Mouse (Mus musculus): ENCODE measurements around the gene Zfand2b. TPM values are rescaled to one million over a fixed set of nuclear protein-coding genes. Genes with fewer than 3 reads are reported as not detected.

Gene Zfand2b
- total RNA-seq, 2 experiments from 2014 or later, result 31.2 to 36.2 TPM

DNA sequence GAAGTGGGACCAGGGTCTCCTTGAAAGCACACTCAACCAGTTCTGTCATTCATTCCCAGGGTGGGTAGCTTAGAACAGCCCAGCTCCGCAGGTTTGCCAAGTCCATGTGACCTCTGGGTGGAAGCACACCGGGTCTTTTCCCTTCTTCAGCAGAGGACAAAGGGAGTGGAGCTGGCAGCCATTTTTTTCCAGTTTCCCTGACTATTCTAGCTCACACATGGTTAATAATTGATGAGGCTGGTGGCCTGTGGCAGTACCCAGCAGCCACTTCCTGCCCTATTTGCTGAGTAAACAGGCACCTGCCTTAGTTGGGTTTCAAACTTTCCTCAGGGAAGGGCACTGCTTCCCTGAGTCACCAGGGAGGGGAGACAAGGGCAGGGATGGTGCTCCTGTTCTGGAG lies 46.0 kb downstream of the Zfand2b start:
- DNase-seq, result peak in 1 of 2 experiments; percentile 5

DNA sequence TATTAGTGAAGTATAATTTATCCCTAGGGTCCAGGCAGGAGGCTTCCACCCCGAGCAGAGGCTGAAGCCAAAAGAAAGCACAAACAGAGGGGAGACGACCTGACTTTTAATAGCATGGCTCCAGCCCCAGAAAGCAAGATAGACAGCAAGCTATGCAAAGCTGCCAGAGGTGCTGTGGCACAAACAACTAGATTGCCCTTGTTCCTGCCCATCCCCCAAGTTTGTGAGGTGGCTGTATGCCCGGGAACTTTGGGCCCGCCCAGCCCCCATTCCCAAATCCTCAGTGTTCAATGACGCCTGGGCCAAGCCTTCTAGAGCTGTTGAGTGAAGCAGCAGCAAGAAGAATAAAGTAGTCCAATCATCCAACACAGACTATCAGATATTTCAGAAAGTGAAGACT lies 46.4 kb downstream of the Zfand2b start:
- peak; percentile 65 to 69 for DNase-seq

DNA sequence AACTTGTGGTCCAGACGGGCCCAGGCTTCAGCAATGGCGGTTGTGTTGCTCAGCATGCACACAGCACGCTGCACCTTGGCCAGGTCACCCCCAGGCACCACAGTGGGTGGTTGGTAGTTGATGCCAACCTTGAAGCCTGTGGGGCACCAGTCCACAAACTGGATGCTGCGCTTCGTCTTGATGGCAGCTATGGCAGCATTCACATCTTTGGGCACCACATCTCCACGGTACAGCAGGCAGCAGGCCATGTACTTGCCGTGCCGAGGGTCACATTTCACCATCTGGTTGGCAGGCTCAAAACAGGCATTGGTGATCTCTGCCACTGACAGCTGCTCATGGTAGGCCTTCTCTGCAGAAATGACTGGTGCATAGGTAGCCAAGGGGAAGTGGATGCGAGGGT lies 47.3 kb downstream of the Zfand2b start:
- peak in 1 of 2 experiments; percentile 9 for DNase-seq

DNA sequence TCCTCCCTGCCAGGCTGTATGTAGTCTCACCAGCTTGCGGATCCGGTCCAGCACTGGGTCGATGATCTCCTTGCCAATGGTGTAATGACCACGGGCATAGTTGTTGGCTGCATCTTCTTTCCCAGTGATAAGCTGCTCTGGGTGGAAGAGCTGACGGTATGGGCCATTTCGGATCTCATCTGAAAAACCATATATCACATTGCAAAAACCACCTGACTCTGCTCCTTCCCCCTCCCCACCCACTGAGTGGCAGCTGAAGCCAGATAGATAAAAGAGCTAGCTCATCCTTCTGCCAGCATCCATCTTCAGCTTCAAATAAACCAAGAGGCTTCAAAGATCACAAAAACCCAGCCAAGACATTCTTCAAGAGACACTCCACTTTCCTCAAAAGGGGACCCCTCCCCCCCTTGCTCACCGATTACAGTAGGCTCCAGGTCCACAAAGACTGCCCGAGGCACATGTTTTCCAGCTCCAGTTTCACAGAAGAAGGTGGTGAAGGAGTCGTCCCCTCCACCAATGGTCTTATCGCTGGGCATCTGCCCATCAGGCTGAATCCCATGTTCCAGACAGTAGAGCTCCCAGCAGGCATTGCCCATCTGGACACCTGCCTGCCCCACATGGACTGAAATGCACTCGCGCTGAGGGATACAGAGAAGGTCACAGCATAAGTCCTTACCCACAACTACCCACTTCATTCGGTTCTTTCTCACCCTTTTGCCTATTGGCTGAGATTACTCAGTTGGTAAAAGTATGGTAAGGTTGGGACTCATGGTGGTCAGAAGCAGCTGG lies 48.5 kb downstream of the Zfand2b start:
- peak in 1 of 2 experiments; percentile 9 for DNase-seq

DNA sequence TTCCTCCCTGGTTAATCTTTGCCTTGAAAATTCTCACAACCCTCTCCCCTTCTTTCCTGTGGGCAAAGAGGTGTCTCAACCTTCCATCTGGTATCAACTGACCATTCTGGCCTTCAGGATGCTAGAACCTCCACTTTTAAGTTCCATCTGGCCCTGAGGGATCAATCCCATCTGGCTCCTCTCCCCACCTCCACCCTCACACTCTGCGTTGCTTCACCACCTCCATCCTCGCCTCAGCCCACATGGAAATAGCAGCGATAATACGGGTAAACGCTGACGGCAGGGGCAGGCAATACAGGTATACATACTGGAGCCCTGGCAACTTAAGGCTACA lies 49.4 kb downstream of the Zfand2b start:
- DNase-seq, result peak in 1 of 2 experiments; percentile 45

DNA sequence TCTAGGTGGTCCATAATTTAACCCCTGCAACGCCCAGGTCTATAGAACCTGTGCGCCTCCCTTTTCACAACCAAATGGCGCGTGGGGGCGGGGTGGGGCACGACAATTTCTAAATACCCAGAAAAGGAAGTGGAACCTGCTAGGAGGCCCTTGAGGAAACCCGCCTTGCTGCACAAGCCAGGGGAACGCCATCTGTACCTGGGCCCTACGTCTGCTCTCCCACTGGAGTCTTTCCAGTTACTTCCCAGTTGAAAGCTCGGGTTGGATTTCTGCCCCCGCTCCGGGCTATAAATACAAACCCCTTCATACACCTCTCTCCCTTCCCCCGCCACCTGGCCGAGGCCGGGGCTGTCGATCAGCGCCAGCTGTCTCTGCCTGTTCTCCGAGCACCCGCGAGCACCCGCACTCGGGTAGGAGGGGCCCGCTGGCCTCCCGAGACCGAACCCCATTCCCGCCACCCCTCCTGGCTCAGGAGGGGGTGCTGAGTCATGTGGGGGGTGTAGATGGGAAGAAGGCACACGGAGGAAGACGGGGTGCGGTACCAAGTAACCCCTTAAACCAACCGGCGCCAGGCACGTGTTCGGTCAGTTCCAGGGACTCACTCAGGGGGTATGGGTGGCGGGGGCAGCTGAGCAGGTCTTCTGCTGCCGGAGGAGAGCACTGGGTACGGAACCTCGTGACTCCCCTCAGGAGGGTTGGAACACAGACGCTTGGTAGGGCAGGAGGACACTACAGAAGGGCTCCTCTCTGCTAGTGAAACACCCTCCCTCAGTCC lies 50.0 kb downstream of the Zfand2b start:
- DNase-seq, result peak; percentile 55 to 61

DNA sequence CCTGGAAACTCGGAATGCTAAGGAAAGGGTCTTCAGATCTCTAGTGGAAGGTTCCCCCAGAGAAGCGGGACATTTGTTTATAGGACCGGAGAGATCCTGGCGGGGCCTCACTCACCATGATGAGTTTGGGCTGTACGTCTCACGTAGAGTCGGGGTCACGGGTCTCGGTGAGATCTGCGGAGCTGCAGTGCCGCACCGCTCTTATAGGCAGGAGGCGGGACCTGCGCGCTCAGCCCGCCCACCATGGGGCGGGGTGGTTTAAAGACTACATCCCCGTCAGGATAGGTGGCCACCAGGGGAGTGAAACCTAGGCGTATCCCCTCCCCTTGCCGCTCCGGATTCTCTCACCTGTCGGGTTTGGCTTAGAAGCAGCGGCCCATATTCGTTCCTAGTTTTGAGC lies 50.6 kb downstream of the Zfand2b start:
- peak; percentile 90 to 91 for DNase-seq

DNA sequence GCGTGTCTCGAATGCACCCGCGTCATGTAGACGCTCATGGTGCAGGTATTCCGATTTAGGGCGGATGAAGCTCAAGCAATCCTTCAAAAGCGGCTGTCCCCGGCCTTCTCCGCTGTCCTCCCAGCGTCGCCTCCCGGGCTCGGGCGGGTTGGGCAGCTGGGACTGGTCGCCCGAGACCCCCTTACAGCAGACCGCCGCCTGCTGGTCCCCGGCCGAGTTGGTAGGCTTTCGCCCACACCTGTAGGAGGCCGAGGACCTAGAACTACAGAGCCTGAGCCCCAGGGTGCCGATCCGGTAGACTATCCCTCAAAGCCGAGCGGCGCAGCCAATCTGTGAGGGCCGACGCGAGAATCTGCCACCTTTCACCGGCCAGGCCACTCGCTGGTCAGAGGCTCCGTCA lies 51.1 kb downstream of the Zfand2b start, which contains the start of gene Tuba4a:
Gene Tuba4a (minus strand): TSS at position 335 of the 400 bp plus-strand sequence.
- no peak for DNase-seq

Small RNA genes within 50 kb of the gene (microRNA-seq; reads per million reads assigned to microRNA genes)
- 0 reads per million in 2 experiments for gene Gm27943

Other genes with a start within 250 kb of the Zfand2b start
- 1 to 10 TPM; 1.5 to 1.8 TPM for gene Cfap65, start 233.0 kb upstream of the Zfand2b start, total RNA-seq (2021)
- gene Ihh, start 217.0 kb upstream of the Zfand2b start, total RNA-seq (2021), result under 1 TPM; 0.30 to 0.32 TPM
- gene Nhej1, start 43.4 kb upstream of the Zfand2b start, total RNA-seq (2021), result 1 to 10 TPM; 2.1 to 2.7 TPM
- under 1 TPM; 0.23 to 0.27 TPM for gene Slc23a3, start 34.8 kb upstream of the Zfand2b start, total RNA-seq (2021)
- 10 to 100 TPM; 26.9 to 33.0 TPM for gene Cnppd1, start 25.9 kb upstream of the Zfand2b start, total RNA-seq (2021)
- gene Retreg2, start 25.9 kb upstream of the Zfand2b start, total RNA-seq (2021), result 100 to 1,000 TPM; 177 to 178 TPM
- gene Abcb6, start 11.7 kb downstream of the Zfand2b start, total RNA-seq (2021), result 10 to 100 TPM; 26.1 to 27.2 TPM
- gene Ankzf1, start 23.5 kb downstream of the Zfand2b start, total RNA-seq (2021), result 10 to 100 TPM; 25.4 to 28.1 TPM
- gene Atg9a, start 23.6 kb downstream of the Zfand2b start, total RNA-seq (2021), result 100 to 1,000 TPM; 113 to 114 TPM
- gene Glb1l, start 42.2 kb downstream of the Zfand2b start, total RNA-seq (2021), result 10 to 100 TPM; 13.0 to 19.1 TPM
- gene Stk16, start 42.2 kb downstream of the Zfand2b start, total RNA-seq (2021), result 10 to 100 TPM; 88.0 to 89.0 TPM
- 100 to 1,000 TPM; 517 to 555 TPM for gene Tuba4a, start 51.2 kb downstream of the Zfand2b start, total RNA-seq (2021)
- gene A630095N17Rik, start 63.5 kb downstream of the Zfand2b start, total RNA-seq (2021), result not detected
- gene Dnajb2, start 67.8 kb downstream of the Zfand2b start, total RNA-seq (2021), result 10 to 100 TPM; 74.3 to 75.8 TPM
- gene Ptprn, start 95.9 kb downstream of the Zfand2b start, total RNA-seq (2021), result 100 to 1,000 TPM; 372 to 375 TPM
- 100 to 1,000 TPM in 1 of 2 experiments, 10 to 100 TPM in 1; 81.7 to 106 TPM for gene Resp18, start 109.8 kb downstream of the Zfand2b start, total RNA-seq (2021)
- gene Dnpep, start 149.3 kb downstream of the Zfand2b start, total RNA-seq (2021), result 10 to 100 TPM; 39.4 to 46.7 TPM
- gene Des, start 191.7 kb downstream of the Zfand2b start, total RNA-seq (2021), result 1 to 10 TPM in 1 of 2 experiments, under 1 TPM in 1; 0.72 to 1.1 TPM
- gene Speg, start 206.7 kb downstream of the Zfand2b start, total RNA-seq (2021), result 100 to 1,000 TPM; 166 to 180 TPM

Measured in layer of hippocampus, postnatal 36 days (tissue).